Mouse (Mus musculus): ENCODE data around the gene Noxred1. TPM values are rescaled to one million over a fixed set of nuclear protein-coding genes. Genes with fewer than 3 reads are reported as not detected.
"Not testable (repeated sequence)": the region's sequence is repeated elsewhere in the genome, so short reads cannot be mapped to it uniquely, and the experiment has no call there.

The Noxred1 gene
- total RNA-seq, 2 experiments from 2014 or later, result 0.93 to 1.2 TPM

DNA sequence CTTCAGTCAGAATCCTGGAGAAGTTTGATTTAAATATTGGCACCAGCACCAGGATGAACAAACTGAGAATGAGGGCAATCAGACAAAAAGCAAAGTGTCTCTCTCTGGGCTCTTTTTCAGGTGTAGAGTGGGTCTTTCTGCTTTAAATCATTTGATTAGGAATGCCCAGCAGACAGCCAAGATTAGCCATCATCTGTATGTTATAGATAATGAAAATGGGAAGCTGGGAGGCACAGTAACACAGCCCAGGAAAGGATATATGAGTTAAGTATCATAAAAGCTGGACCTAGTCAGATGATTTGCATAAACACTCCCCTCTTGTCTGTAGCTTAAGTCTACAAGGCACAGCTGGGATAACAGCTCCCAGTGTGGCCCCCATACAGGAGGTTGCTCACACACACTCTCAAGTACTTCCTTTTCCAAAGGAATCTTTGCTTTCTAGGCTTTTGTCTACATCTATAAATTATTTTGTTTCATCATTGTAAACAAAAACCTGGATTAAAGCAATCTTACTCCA, 8.1 kb downstream of the Noxred1 start:
- DNase-seq (ENCODE audit: low spot score in 2 of 2), result no peak

DNA sequence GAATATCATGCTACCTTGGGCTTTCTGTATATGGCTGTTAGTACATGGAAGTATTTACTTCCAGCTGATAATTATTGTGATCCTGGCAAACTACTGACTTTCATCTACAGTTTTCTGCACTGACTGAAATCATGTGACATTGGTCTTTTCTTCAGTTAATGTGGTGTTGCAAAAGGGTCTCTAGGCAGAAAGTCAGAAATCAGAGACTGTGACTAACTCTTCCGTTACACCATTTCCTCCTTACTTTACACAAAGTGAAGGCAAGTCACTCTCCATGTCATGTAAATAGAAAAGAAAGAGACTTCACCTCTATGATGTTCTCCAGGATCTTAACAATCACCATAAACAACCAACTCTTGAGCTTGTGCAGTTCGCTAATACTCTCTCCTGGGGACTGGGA, 8.9 kb downstream of the Noxred1 start:
- no peak for DNase-seq (ENCODE audit: low spot score in 2 of 2)

DNA sequence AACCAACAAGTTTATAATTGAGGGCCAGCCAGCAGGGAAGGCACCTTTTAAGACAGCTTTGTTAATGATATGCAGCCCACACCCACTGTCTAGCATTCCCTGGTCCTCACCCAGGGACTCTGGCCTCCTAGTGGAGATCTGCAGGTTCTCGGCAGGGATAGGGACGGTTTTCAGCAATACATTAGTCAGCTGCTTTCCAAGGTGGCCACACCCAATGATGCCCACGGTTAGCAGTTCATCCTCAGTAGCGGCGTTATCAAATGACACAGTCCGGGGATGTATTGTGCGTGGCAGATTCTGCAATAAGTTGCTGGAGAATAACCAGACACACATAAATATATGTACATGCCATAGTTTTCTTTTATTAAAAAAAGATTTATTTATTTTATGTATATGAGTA, 11.7 kb downstream of the Noxred1 start:
- DNase-seq (ENCODE audit: low spot score in 2 of 2), result no peak

DNA sequence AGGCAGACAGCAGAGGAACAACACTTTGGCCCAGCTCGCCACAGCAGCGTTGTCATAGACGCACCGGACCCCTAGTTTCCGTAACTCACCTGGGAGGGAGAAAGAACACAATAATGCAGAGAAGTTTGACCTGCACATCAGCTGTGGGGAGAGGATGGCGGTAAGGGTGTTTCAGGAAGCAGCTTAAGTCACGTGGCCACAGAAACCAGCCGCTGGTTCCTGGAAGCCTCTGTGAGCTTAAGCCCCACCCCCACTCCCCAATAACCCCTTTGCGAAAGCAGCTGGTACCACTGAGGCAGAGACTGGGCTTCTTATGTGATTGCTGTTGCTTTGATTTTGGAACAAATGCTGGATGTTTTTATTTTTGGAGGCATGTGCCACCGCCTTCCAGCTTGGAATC, 13.6 kb downstream of the Noxred1 start:
- DNase-seq (ENCODE audit: low spot score in 2 of 2), result no peak

DNA sequence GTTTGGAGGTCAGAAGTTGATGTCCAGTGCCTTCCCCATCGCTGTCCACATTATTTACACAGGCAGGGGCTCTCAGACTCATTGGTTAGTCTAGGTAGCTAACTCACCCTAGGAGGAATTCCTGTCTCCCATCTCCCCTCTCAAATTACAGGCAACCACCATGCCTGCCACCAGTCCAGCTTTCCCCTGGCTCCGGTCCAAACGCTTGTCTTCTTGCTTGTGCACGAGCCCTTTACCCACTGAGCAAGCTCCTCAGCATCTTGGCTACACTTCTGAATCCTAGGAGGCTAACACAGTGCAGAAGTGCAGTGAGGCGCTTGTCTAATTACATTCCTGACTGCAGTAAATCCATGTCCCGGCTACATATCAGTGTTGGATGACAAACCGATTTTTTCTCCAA, 19.2 kb downstream of the Noxred1 start:
- DNase-seq (ENCODE audit: low spot score in 2 of 2), result no peak

DNA sequence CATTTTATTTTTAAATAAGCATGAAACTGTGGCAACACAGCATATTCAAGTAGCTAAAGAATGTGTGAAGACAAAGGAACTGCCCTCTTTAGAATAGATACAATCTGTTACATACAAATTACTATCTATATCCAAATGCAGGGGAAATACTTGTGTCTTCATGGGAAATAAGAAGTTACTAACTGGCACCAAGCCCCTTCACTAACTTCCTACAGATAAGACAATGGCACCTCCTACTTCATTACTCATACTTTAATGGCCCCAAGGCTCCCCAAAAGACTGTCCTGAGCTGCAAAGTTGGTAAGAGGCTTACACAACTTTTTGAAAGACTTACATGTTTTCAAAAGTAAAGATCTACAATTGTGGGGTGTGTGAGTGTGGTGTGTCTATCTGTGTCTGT, 20.9 kb downstream of the Noxred1 start:
- DNase-seq (ENCODE audit: low spot score in 2 of 2), result no peak

DNA sequence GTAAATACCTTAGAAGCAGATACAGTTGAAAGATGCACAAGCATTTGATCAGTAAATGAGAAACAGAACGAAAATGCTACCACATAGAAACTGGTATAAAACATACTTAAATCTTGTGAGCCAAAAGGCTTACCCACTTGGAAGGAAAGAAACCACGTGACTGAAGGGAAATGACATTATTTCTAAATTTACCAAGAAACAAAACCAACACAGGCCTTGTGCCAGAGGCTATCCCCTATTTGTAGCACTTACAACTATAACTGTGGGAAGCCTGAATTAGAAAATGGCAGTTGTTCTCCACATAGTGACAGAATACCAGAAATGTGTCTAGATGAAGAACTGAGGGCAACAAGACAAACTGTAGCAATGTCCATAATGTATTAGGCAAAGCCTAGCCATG, 22.5 kb downstream of the Noxred1 start:
- DNase-seq (ENCODE audit: low spot score in 2 of 2), result no peak

DNA sequence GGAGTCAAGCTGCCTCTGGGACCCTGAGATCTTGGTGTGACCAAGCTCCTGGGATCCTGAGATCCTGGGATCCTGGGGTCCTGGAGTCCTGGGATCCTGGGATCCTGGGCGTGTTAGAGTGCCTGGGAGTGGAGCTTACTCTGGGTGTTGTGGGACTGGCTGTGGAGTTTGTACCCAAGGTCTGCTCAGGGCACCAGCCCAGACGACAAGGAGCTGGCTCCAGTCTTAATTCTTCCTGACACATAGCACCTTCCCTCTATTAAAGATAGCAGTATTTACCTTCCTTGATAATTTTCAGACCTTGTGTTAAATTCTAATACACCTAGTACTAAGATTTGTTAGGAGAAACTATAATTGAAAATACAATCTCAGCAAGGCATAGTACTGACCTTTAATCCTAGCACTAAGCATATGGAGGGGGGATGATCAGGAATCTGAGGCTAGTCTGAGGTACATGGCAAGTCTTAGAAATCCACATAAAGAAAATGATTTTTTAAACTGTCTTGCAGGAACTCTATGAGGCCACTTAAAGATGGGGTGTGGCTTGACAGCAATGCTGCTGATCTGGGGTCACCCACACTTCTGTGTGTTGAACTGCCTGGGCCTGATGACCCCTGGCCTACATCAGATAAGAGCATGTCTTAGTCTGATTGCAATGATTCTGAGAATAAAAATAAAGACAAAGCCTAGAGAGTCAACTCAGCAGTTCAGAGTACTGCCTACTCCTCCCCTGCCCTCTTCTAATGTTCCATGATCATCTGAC, 25.5 kb downstream of the Noxred1 start:
- no peak for DNase-seq (ENCODE audit: low spot score in 2 of 2)

DNA sequence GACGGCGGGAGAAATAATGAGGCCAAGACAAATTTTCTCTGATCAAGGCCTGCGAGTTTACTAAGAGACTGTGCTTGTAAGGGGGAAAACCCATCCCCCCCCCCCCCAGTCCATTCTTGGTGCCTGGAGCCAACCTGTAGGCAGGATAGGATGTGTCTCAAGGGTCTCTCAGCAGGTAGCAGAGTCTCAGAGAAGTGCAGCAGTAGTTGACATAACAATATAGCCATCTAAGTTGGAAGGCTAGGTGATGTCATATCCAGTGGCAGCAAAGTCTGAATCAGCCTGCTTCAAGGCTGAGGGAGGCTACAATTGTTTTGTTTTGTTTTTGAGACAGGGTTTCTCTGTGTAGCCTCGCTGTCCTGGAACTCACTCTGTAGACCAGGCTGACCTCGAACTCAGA, 32.7 kb downstream of the Noxred1 start:
- not testable (repeated sequence) for DNase-seq (ENCODE audit: low spot score in 2 of 2)

DNA sequence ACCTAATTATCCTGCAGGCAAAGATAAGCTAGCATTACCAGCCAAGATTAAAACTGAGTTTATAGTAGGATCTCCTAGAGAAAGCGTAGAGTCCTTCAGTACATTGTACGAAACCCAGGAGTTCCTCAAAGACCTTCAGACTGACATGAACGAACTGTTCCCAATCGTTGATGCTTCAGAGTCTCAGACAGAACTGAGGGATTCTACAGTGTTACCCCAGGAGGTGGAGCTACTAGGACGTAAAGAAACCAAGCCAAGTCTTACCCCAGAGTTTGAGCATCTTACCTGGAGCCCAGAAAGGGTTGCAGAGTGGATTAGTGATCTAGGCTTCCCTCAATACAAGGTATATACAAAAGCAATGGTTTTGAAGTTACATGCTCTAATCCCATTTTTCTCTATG, 36.8 kb downstream of the Noxred1 start:
- no peak for DNase-seq (ENCODE audit: low spot score in 2 of 2)

DNA sequence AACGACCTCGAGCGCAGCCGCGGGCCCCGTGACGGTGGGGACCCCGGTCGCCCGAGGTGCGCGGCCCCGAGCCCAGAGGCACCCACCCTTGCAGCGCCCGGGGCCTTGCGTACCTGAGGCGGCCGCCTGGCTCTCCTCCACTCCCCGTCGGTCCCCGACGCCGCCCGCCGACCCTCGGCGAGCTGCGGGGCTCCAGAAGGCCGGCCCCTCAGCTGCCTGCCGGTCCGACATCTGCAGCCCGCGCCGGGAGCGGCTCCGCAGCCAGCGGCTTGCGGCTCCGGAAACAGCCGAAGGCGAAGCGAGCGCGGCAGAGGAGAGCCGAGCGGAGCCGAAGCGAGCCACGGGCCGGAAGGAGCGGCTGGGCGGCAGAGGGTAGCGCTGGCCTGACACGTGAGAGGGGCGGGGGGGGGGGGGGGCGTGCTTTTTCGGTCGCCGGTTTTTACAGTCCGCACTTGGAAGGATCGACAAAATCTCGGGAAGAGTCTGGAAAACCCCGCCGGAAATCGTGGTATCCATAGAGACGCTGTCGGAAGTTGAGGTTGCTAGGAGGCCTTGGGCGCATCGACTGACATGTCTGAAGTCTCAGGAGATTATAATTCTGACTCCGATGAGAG, 38.5 kb downstream of the Noxred1 start, which contains the start of gene Tmed8:
Tmed8 (minus strand) TSS at position 482 of the 614 bp plus-strand sequence.
- peak; percentile 74 to 78 for DNase-seq (ENCODE audit: low spot score in 2 of 2)

DNA sequence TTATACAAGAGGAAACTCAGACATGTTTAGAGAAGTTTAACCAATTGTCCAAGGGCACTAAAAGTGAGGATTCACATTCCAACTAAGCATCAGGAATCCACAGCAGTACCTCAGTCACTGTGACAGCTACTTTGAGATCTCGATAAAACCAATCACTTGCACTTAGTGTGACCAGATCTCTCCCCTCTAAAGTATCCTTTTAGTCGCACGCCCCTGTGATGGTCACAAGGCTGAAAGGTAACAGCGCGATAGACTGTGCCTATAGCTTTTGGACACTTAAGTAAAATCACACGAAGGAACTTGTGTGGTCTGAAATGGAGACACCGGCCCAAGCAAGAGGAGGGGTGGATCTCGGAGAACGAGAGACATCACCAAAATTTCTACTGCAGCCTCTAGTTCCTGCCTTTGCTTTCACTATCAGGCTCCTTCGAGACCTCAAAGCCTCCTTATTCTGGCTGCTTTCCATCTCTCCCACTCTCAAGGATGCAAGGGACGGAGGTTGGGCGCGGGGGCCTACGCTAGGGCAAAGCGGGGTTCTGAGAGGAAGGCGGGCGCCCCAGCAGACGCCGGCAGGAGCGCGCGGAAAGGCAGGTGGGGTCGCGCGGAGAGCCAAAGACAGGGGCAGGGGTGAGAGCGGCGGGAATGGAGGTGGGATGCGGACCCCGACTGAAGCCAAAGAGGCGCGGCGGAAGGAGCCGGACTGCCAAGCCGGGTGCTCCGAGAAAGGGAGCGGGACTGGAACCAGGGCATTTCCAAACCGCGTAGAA, 39.1 kb downstream of the Noxred1 start, which contains the start of gene Samd15:
Samd15 (plus strand) TSS at position 518 of the 767 bp plus-strand sequence.
- peak in 1 of 2 experiments; percentile 22 for DNase-seq (ENCODE audit: low spot score in 2 of 2)

DNA sequence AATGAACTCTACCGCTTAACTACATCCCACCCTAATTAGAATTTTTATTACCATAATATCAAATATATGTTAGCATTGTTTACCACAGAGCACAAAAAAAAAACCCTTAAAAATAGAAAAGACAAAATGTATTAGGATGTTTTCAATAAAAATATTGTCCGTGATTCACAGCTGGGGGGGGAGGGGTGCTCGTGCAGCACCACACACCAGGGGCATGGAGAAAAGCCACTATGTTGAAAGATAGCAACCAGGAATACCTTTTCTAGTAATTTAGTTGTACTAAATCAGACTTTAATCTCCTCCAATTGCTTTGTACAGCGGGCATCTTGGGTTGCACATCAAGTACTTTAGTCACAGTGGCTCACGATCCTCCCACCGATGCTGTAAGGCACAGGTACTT, 39.7 kb downstream of the Noxred1 start:
- no peak for DNase-seq (ENCODE audit: low spot score in 2 of 2)

DNA sequence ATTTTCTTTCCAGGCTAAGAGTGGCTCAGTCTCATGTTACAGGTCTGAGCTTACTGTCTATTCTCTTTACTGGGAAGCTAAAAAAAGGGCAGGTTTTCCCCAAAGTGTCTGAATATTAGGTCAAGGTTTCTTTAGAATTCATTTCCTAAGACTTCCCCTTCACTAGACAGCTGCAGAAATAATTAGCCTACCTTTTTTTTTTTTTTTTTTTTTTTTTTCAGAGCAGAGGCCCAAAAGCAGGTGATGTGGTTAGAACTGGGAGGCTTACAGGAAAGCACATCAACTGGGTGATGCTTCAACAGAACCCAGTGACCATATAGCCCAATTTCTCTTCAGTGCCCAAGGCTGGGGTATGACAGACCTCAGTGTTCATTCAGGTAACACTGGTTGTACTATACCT, 42.2 kb downstream of the Noxred1 start:
- no peak for DNase-seq (ENCODE audit: low spot score in 2 of 2)

DNA sequence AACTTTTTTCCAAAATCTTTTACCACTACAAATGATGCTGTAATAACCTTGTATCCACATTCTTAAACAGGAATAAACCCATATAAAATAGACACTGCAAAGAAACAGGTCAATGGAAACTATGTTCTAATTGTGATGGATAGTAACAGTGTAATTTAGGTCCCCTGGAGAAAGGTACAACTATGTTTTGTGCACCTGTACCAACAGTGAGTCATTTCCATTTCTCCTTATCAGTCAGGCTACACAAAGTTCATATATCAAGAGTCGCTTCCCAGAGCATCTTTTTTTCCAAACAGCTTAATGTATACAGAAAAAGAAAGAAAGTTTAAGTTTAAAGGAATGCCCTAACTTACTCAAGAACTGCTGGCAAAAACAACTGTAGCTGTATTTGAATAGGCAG, 43.5 kb downstream of the Noxred1 start:
- DNase-seq (ENCODE audit: low spot score in 2 of 2), result no peak

DNA sequence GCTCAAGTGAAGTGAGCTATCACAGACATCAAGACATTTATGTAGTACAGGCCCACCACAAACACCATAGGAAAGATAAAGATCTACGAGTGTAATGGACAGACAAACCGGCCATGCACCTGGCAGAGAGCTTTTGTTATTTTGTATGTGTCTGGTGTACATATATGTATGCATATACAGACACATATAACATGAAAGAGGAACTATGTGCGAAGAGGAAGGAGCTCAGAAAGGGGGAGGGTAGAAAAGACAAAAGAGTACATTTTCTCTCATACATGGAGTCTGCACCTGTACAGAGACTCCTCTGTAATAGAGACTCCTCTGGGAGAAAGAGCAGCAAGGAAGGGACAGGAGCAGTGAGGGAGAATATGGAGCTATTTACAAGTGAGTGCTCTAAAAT, 45.5 kb downstream of the Noxred1 start:
- DNase-seq (ENCODE audit: low spot score in 2 of 2), result no peak

DNA sequence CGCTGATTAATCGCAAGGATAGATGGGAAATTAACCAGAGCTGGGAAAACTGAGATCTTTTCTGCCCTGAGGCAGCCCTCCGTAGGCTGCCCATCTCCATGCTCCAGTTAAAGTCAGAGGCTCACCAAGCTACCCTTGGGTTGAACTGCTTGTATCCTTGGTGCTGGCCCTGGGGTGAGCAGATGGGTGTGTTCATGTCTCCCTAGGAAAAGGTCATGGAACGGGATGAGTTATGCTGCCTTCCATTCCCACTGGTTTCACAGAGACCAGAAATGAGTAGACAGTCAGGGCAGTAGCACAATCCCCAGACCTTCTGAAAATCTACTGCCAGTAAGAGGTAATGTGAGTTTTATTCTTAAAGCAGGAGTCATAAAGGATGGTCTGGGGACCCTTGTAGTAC, 60.9 kb downstream of the Noxred1 start:
- DNase-seq (ENCODE audit: low spot score in 2 of 2), result no peak

DNA sequence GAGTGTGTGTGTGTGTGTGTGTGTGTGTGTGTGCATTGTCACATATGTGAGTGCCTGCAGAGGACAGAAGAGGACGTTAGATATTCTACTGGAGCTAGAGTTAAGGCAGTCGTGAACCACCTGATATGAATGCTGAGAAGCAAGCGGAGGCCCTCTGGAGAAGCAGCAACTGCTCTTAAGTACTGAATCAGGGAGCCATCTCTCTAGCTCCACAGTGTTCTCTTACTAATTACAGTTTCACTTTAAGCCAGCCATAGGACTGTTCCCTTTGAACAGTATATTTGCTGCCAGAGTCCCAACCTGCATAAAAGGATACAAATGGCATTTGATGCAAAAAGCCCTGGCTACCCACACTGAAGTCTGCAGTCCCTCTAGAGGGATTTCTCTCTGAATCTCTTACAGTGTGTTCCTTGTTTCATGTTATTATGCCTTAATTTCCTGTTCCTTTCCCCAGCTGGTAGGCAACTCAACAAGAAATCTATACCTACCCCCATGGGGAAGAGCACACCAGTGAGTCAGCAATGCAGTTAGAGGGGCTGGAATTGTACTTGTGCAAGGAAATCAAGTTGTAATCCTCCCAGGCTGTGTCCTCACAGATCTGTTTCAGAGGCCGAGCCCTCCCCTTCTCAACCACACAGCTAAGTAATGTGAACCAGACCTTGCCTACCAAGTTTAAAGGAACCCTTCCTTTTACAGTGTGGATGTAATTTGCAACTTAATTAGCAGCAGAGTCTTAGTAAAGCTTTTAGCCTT, 63.2 kb downstream of the Noxred1 start:
- no peak for DNase-seq (ENCODE audit: low spot score in 2 of 2)

Data from layer of hippocampus, postnatal 14 days (tissue).